Mouse (Mus musculus) lung, adult 2 months (tissue): ENCODE results near the gene 3110082I17Rik. TPM values are rescaled to one million over a fixed set of nuclear protein-coding genes. Genes with fewer than 3 reads are reported as not detected.
"Not testable (repeated sequence)": the region's sequence is repeated elsewhere in the genome, so short reads cannot be mapped to it uniquely, and the experiment has no call there.

Experiments
- DNase-seq: peaks from one replicate; pipeline ENCODE4 v3.0.0; 2022
- H3K4me1 ChIP-seq: fragments of 200-500 bp; 2 replicates; pipeline ENCODE4 v1.6.1; 2011; ENCODE audit warnings: low read length; ENCODE audit not compliant: control insufficient read depth, insufficient read depth
- H3K4me3 ChIP-seq: fragments of 200-500 bp; replicated peaks from 2 replicates; pipeline ENCODE3; 2011; ENCODE audit warnings: low read depth, mild to moderate bottlenecking, control low read depth, low read length; ENCODE audit errors: extremely low read depth
- CTCF ChIP-seq: fragments of 200-500 bp; IDR thresholded peaks from 2 replicates; pipeline ENCODE4 v1.5.1; 2011; ENCODE audit warnings: mild to moderate bottlenecking, low read length, control low read depth; ENCODE audit not compliant: insufficient read depth
- POLR2A ChIP-seq: fragments of 200-500 bp; IDR thresholded peaks from 2 replicates; pipeline ENCODE4 v1.6.1; 2011; ENCODE audit warnings: low read depth, mild to moderate bottlenecking, control low read depth, low read length, borderline replicate concordance; ENCODE audit errors: extremely low read depth
- WGBS: fragments of 180-500 bp; shearing (Covaris S2); methylation state at CpG from one replicate; pipeline ENCODE4 v1.1.7; 2018; 5-methylcytosine and 5-hydroxymethylcytosine counted together
- polyA plus RNA-seq: library from polyadenylated mRNA; depleted of rRNA; stranded (reverse); fragments of >200 nt; gene quantifications from 2 replicates; pipeline ENCODE4 v1.2.3, GENCODE M21; 2012

3110082I17Rik gene
- polyA plus RNA-seq, 1 experiment = 14.0 TPM

- 91% methylated on average over 16 of the region's 16 CpGs for WGBS
- Histone ChIP-seq H3K4me3 (no peak overlapping the region), H3K4me1 (peaks cover 37% of the 10 kb centered on the region)
- no peak for DNase-seq
- TF ChIP-seq CTCF (no peak), POLR2A (no peak)
Observed at GRCm38 (mm10) chr5:139393197-139393588, 67.1 kb downstream of the 3110082I17Rik start.

- 86% methylated on average over 37 of the region's 37 CpGs for WGBS
- no peak for DNase-seq
- no peak for TF ChIP-seq CTCF
- TF ChIP-seq POLR2A = no peak
- H3K4me3 ChIP-seq = no peak overlapping the region
- H3K4me1 ChIP-seq = peaks cover 37% of the 10 kb centered on the region
Observed at GRCm38 (mm10) chr5:139392219-139393196, 67.8 kb downstream of the 3110082I17Rik start.

- Histone ChIP-seq H3K4me3 (no peak overlapping the region), H3K4me1 (peaks cover 42% of the 10 kb centered on the region)
- TF ChIP-seq CTCF (no peak), POLR2A (peak; percentile 10; the same call in 1 of the 2 replicates)
- 47% methylated on average over 11 of the region's 11 CpGs for WGBS
- DNase-seq = no peak
Observed at GRCm38 (mm10) chr5:139391309-139391990, 68.9 kb downstream of the 3110082I17Rik start.

GRCm38 (mm10) chr5:139390324-139391119 lies 69.8 kb downstream of the 3110082I17Rik start:
- peaks cover 51% of the 10 kb centered on the region for H3K4me1 ChIP-seq
- DNase-seq, H3K4me3 ChIP-seq: not testable (repeated sequence)
- WGBS = 66% methylated on average over 5 of the region's 5 CpGs

- TF ChIP-seq POLR2A (peak; percentile 77; the same call in 1 of the 2 replicates), CTCF (no peak)
- WGBS = 10% methylated on average over 6 of the region's 6 CpGs
- Histone ChIP-seq H3K4me1 (peaks cover 59% of the 10 kb centered on the region), H3K4me3 (peak overlapping the region; percentile 45)
- peak; percentile 75 for DNase-seq
Observed at GRCm38 (mm10) chr5:139389676-139390061, 70.7 kb downstream of the 3110082I17Rik start.

GRCm38 (mm10) chr5:139388694-139389675 lies 71.3 kb downstream of the 3110082I17Rik start:
- DNase-seq = no peak
- H3K4me1 ChIP-seq = peaks cover 65% of the 10 kb centered on the region
- WGBS = 54% methylated on average over 17 of the region's 17 CpGs
- no peak for TF ChIP-seq POLR2A
- TF ChIP-seq CTCF = no peak
- H3K4me3 ChIP-seq = no peak overlapping the region

- Histone ChIP-seq H3K4me1 (peaks cover 73% of the 10 kb centered on the region), H3K4me3 (no peak overlapping the region)
- WGBS = 45% methylated on average over 4 of the region's 4 CpGs
- TF ChIP-seq POLR2A (no peak), CTCF (no peak)
- DNase-seq = no peak
Observed at GRCm38 (mm10) chr5:139388195-139388570, 72.1 kb downstream of the 3110082I17Rik start.

- peaks cover 76% of the 10 kb centered on the region for H3K4me1 ChIP-seq
- WGBS = 63% methylated on average over 10 of the region's 10 CpGs
- no peak overlapping the region for H3K4me3 ChIP-seq
- TF ChIP-seq CTCF (no peak), POLR2A (0 out of 2 replicates have a peak, but pooled peaks have one; percentile 3)
- no peak for DNase-seq
Observed at GRCm38 (mm10) chr5:139387329-139388194, 72.8 kb downstream of the 3110082I17Rik start.
